Mouse (Mus musculus) left cerebral cortex, postnatal 25 days (tissue): ENCODE results near the gene Aplf. TPM values are rescaled to one million over a fixed set of nuclear protein-coding genes. Genes with fewer than 3 reads are reported as not detected.

Experiments
- DNase-seq, 2 experiments: peaks; one replicate each; pipeline ENCODE4 v3.0.0; 2022; ENCODE audit warnings: low spot score in 2 of 2, mixed read lengths in 1 of 2
- intact Hi-C: fragments of 180-260 bp; cut with DNase I; formaldehyde crosslinking; loops from one replicate; pipeline ENCODE4 v1.15.1; 2025
- total RNA-seq, 2 experiments: library from RNA; stranded (reverse); gene quantifications; 2 replicates each; pipeline ENCODE4 v1.2.3; 2021

The Aplf gene
- 1 to 10 TPM; 7.9 to 8.1 TPM for total RNA-seq

DNA sequence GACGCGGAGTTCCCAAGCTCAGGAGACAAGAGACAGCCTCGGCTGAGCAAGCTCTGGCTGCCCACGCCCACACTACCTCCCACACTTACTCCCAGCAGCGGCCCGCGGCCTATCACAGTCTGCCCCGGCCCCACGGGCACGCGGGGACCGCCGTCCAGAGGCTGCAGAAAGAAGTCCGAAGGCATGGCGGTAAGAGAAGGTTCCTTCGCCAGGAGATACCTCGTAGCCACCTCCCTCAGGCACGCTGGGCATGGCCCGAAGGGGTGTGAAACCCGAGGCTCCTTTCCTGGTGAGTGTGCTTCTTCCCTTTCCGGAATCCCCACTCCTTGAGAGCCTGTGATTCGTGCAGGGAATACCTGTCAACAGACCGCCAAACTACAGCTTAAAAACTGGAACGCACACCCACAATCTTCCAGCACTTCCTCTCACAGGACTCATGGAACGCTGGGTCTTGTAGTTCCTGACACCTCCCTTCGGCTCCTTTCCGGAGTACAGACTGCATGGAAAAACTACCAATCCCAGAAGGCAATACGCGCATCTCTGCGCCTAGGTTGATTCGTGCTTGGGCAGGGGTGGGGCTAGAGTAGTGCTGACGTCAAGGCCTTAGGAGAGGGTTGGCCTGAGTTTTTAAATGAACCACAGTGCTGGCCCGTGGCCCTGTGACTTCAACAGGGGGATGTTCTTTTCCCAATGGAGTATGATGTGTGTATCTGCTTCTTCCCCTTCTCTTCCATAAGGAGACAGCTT, at the start of gene Aplf:
Gene Aplf, minus strand, starts transcription at position 423 of the 747 bp plus-strand sequence.
- intact Hi-C loops, result loop anchor here (5.0 kb wide), 1 partner anchor 275 kb away; no protein-coding TSS in a partner anchor
- peak; percentile 88 to 98 for DNase-seq

GRCm38 (mm10) chr6:87714091-87714490, 42.1 kb upstream of the Aplf start:
- intact Hi-C loops, result no loop called here
- no peak for DNase-seq

GRCm38 (mm10) chr6:87712311-87712710, 40.3 kb upstream of the Aplf start:
- no peak for DNase-seq
- intact Hi-C loops, result no loop called here

DNA sequence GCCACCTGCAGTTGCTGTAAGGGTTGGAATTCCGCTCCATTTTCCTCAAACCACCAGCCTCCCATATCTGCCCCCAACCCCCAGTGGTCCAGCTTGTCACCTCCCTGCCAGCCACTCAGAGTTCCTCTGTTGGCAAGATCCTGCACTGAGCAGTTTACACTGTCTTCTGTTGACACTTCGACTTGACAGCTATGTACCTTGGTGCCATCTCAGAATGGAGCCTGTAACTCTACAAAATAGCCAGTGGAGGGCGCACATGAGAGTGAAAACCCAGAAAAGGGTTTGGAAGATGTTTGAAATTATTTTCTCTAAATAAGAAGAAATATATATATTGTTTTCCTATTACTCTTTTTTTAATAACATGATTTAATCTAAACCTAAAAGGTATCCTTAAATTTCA, 34.3 kb upstream of the Aplf start:
- no peak for DNase-seq
- intact Hi-C loops, result no loop called here

DNA sequence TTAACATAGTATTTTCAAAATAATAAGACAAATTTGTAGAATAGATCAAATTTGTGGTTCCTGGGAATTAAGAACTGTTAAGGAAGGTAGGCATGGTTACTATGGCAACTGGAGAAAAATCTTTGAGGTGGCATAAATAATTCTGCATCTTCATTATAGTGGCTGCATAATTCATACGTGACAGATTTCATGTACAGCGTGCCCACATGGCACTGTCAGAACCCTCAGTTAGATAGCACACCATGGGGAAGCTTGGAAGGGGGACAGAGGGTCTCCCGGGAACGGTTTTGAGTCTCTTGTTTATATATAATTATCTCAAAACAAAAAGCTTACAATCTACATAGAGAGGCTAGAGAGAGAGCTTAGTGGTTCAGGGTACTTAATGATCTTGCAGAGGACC, 24.6 kb upstream of the Aplf start:
- intact Hi-C loops, result no loop called here
- DNase-seq, result no peak

DNA sequence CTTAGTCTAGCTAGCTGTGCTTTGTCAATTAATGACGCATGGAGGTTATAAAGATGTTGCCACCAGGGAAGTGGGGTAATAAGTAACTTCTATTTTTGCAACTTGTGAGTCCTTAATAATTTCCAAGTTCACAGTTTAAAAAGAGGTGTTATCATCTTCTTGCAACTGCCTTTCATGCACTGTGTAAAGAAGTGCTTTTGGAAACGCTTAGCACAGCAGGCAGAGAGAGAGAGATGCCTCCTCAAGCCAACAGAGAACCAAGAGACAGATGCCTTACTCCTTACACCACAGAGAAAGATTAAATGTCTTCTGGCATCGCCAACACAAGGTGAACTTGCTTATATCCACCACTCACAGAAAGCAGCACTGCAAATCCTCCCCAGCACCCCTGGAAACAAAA, 24.0 kb upstream of the Aplf start:
- intact Hi-C loops, result no loop called here
- peak in 1 of 2 experiments; percentile 12 for DNase-seq

DNA sequence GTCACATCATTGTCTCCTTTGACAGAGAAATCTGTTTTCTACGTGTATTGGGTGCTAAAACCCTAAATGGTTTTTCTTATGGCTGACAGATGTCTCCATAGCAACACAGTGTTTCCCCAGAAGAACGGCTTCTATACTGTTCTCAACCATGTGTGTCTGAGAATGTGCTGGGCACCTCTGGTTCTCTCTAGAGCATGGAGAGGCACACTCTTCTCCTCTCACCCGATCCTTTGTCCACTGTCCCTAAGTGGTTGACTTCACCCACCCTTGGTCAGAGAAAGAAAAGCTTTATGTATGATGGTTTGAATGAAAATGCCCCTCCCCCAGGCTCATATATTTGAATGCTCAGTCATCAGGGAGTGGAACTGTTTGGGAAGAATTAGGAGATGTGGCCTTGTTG, 8.4 kb upstream of the Aplf start:
- DNase-seq, result no peak
- intact Hi-C loops, result no loop called here

- intact Hi-C loops, result loop anchor here (5.0 kb wide), 1 partner anchor 275 kb away; no protein-coding TSS in a partner anchor
- DNase-seq, result no peak
Observed at GRCm38 (mm10) chr6:87672661-87673060, 668 bp upstream of the Aplf start.

GRCm38 (mm10) chr6:87671353-87671752, 640 bp downstream of the Aplf start:
- no peak for DNase-seq

GRCm38 (mm10) chr6:87669894-87670588, 2.0 kb downstream of the Aplf start:
- intact Hi-C loops, result loop anchor here (5.0 kb wide), 1 partner anchor 273 kb away; no protein-coding TSS in a partner anchor
- DNase-seq, result peak; percentile 49 to 62

More at GRCm38 (mm10) chr6:87671353-87671752, 640 bp downstream of the Aplf start:
- intact Hi-C loops, result loop anchor here (5.0 kb wide), 1 partner anchor 274 kb away; no protein-coding TSS in a partner anchor

DNA sequence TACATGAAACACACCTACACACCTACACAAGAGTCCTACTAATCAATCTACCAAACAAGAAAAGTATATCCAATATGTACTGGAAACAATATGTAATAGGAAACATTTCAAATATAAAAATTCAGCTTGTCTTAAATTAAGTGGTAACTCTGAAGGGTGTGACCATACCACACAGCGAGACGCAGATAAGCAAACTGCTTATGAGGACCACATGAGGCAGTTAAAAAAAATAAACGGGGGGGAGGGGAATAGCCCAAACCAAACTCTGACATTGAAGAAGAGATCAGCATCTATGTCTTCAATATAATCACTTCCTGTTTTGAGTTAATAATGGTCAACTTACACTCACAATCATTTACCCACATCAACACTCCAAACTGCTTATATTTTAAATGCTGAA, 3.3 kb downstream of the Aplf start:
- no peak for DNase-seq
- intact Hi-C loops, result no loop called here

DNA sequence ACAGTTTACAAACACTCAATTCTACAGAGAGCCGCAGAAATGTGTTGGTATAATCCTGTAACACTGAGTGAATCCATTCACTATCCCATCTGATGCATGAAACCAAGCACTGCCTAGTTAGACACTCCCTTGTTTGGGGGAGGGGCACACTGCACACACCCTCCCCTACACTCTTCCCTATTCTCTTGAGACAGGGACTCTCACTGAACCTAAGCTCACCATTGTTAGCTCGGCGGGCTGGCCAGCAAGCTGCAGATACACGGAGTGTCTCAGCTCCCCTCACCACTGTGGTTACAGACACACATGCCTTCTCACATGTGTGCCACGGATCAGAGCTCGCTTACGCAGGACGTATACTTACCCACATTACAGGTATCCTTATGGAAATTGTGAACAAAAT, 4.2 kb downstream of the Aplf start:
- DNase-seq, result no peak
- intact Hi-C loops, result no loop called here

DNA sequence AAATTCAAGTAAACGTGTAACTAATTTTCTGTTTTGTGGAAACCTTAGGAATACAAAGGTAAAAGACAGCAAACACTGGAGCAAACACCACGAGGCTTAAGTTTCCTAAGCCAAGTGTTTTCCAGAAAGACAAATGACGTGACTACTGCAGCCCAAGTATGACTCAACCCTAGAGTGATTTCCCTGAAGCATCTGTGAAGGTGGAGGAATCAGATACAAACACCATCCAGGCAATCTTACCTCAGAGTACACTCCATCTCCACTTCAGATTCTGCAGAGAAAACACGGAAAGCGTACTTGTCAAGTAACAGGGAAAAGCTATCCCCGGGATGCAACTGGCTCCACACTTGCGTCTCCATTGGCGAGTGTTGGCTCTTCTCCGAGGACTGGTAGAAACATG, 8.5 kb downstream of the Aplf start:
- DNase-seq, result no peak

DNA sequence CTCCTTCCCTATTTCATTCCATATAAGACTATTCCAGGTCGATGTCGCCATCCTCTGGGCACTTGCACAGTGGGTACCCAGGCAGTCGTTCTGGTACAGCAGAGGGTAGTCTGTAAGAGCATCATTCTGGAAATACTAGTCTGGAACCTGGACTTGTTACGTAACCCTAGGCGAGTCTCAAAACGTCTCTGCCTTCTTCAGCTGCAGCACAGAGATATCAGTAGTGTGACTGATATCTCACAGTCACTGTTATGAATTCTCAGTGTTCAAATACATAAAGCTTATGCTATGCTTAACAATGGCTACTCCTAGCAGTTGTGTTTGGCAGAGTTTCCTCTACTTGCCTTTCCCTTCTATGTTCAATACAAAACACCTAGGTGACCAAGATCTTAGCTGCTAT, 9.8 kb downstream of the Aplf start:
- no peak for DNase-seq
- intact Hi-C loops, result no loop called here

More for the DNA sequence above, 8.5 kb downstream of the Aplf start:
- intact Hi-C loops, result no loop called here

GRCm38 (mm10) chr6:87661707-87662106, 10.3 kb downstream of the Aplf start:
- no peak for DNase-seq
- intact Hi-C loops, result no loop called here

DNA sequence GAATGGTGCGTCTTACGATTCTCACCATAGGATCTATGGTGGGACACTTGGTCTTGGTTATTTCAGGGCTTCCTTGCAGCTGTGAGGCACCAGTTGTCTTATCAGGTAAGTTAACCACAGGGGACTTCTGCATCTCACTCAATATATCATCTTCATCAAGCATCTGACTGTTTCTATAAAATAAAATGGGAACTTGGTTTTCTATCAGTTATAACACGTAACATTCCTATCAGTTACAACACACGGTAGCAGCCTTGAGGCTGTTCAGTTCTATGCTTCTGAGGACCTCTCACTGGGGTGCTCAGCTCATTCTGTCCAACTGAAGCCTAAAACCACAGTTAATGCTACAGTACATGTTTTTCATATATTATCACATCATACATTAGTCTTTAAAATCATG, 13.2 kb downstream of the Aplf start:
- intact Hi-C loops, result no loop called here
- no peak for DNase-seq

DNA sequence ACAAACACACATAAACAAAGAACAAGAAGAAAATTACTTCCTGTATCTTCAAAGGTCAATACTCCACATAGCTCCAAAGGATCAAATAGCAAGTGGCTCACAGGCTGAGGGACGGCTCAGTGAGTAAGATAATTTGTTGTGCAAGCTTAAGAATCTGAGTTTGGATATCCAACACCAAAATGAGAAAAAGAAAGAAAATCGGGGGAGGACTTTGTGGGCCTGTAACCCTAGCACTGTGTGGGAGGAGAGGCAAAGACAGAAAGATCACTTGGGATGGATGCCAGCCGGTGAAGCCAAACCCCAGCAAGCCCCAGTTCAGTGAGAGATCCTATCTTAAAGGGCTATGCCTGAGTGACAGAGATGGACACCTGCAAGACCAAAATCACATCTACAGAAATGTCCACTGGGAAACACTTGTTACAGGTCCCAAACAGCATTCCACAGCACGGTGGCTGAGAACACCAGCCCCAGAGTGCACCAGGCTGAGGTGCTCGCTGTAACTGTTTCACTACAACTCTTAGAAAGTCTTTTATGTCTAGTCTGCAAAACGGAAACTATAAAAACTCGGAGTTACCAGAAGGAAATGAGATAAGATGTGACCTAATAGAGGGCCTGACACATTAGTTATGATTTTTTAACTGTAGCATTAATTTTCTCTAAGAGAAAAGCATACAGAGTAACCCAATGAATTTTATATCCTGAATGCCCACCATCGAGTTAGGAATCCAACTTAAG, 17.9 kb downstream of the Aplf start:
- intact Hi-C loops, result no loop called here
- no peak for DNase-seq

GRCm38 (mm10) chr6:87653478-87653877, 18.5 kb downstream of the Aplf start:
- no peak for DNase-seq
- intact Hi-C loops, result no loop called here

GRCm38 (mm10) chr6:87652670-87653069, 19.3 kb downstream of the Aplf start:
- DNase-seq, result no peak
- intact Hi-C loops, result no loop called here

GRCm38 (mm10) chr6:87651787-87652186, 20.2 kb downstream of the Aplf start:
- intact Hi-C loops, result no loop called here
- no peak for DNase-seq
